Mouse (Mus musculus) E14TG2a.4 (cell line): ENCODE data around the gene Cdkn2aipnl.

Source experiments
- CTCF ChIP-seq: conservative IDR thresholded peaks from 2 replicates; pipeline ENCODE4 v1.5.1; 2014; ENCODE audit warnings: low read length
- NANOG ChIP-seq: IDR thresholded peaks from 2 replicates; pipeline ENCODE4 v1.6.1; 2014; ENCODE audit warnings: borderline replicate concordance, low read length, mixed read lengths
- POU5F1 ChIP-seq: IDR thresholded peaks from 2 replicates; pipeline ENCODE4 v1.6.1; 2014; ENCODE audit warnings: low read length, borderline replicate concordance

DNA sequence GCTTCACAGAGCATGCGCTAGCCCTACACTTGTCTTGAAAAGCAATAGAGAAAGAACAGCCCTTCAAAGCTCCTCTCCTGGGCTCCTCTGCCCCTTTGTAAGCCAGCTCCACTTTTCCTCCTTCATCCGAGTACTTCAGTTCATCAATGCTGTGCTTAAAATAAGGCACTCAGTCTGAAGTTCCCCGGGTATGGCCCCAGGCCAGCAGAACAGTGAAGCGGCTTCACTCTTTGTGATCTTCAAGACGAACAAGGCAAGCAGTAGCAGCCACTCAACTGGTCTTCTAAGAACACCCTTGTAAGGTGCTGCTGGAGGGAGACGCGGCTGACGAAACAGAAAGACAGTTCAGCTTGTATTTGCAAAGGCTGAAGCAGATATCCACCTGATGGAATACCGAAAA, 11.3 kb upstream of the Cdkn2aipnl start:
- TF ChIP-seq CTCF (no peak), NANOG (no peak), POU5F1 (no peak)
